Mouse (Mus musculus) retina, embryonic 14.5 days (tissue): ENCODE results near the gene 4930590J08Rik.

Experiments
- DNase-seq: peaks from one replicate; pipeline ENCODE4 v3.0.0-alpha.2; 2015; ENCODE audit warnings: low spot score

Gene 4930590J08Rik

DNA sequence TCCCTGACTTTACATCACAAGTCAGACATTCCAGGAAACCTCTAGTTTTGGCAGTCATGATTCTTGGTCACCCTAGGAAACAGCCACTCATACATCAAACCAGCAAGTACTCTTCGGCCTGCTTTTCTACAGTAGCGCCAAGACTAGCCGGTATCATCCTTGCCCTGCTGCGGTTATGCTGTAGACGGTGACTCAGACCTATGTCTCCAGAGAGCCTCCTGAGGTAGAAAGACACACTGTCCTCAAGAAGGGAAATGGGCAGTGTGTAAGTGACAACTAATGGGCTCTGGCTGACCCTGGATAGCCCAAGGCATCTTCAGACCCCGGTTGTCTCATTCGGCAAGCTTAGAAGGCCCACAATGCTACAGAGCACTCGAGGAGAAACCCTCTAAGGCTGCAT, 62.5 kb downstream of the 4930590J08Rik start:
- DNase-seq = no peak

DNA sequence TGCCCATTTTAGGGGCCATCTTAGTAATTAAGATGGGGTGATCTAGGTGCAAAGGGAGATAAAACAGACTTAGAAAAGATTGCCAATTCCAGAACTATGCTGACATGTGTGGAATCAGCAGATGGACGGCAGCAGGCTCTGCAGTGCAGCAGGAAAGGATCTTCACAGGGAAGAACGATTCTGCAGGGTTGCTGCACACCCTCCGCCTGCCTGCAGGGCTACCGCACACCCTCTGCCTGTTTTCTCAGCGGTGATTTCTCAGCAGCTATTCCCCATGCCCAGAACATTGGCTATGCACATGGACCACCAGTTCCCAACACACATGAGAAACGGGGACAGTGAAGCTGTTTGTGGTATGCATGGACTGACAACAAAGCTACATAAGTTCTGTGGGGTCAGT, 63.4 kb downstream of the 4930590J08Rik start:
- no peak for DNase-seq

GRCm38 (mm10) chr6:91972201-91972646, 69.6 kb downstream of the 4930590J08Rik start:
- DNase-seq = peak; percentile 23

DNA sequence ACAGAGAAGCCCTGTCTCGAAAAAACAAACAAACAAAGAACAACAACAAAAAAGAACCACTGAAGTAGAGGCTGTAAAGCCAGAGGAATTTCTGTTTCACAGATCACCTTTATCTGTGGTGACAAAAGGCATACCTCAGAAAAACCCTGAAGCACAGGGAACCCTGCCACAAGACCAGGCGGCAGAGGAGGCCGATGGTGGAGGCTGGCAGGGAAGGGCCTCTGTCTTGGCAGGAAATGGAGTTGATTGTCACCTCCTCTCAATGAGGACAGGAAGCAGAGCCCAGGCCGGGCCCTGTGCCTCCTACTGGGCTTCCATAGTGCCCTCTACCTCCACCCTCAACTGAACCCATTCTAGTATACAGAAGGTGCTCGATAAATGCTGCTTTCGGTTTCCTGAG, 71.4 kb downstream of the 4930590J08Rik start:
- DNase-seq = no peak

DNA sequence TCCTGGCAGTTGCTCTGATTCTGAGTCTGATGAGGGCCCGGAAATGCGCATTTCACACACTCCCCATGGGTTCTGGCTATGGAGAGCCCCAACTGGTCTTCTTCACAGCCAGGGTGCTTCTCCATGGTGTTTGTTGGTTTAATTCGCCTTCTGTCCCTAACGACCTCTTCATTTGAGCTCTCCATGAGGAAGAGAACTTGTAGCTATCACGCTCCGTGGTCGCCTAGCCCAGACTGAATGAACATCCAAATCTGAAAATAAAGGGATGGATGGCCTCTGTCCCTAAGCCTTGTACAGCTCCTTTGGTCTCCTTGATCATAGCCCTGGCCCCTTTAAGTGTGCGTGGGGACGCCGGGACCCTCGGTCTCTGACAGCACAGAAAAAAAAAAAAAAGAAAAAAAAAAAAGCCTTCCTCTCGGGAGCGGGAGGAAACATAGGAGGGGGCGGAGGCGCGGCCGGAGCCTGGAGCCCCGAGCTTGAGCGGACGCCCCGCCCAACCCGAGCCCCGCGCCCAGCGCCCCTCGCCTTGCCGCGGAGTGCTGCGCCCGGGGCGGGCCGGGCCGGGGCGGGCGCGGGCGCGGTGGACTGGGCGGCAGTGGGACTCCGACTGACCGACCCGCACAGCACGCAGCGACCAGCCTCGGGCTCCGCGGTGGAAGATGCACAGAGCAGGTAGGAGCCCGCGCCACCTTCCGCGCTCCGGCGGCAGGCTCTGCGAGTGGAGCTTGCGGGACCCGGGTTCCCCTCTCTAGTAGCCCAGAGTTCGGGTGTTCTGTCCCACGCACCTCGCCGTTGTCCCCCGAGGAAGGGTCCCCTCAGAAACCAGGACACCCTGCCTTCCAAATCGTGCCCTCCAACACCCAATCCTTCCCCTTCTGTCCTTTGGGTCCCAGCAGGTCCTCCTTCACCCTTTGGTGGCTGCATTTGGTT, 76.0 kb downstream of the 4930590J08Rik start, which contains the start of gene Fgd5:
Gene Fgd5 (plus strand): TSS at position 508 of the 930 bp plus-strand sequence.
- peak; percentile 68 for DNase-seq

- peak; percentile 25 for DNase-seq
Measured at GRCm38 (mm10) chr6:91979301-91979996, 76.8 kb downstream of the 4930590J08Rik start.

GRCm38 (mm10) chr6:91980011-91980410, 77.4 kb downstream of the 4930590J08Rik start:
- no peak for DNase-seq

GRCm38 (mm10) chr6:91990101-91990500, 87.5 kb downstream of the 4930590J08Rik start:
- DNase-seq = no peak

- DNase-seq = no peak
Measured at GRCm38 (mm10) chr6:91992823-91993222, 90.2 kb downstream of the 4930590J08Rik start.

- DNase-seq = no peak
Measured at GRCm38 (mm10) chr6:91993795-91994505, 91.3 kb downstream of the 4930590J08Rik start.

GRCm38 (mm10) chr6:91996072-91996471, 93.5 kb downstream of the 4930590J08Rik start:
- no peak for DNase-seq
